Mouse (Mus musculus) embryonic facial prominence, embryonic 12.5 days (tissue): ENCODE measurements around the gene Cdk6. TPM values are rescaled to one million over a fixed set of nuclear protein-coding genes. Genes with fewer than 3 reads are reported as not detected.
A peak's percentile ranks its signal among the peaks of the same experiment; 100 is the strongest.
"Not testable (repeated sequence)": the region's sequence is repeated elsewhere in the genome, so short reads cannot be mapped to it uniquely, and the experiment has no call there.

Source experiments
- ATAC-seq: fragments of 200-750 bp; cut with Nextera tagmentation; 2 replicates; pipeline ENCODE4 v1.8.0; 2017; ENCODE audit not compliant: insufficient number of reproducible peaks, insufficient read depth, low FRiP score, low TSS enrichment
- H3K27ac ChIP-seq: fragments of 300-500 bp; sonication (generic); 2 replicates; pipeline ENCODE4 v1.5.1; 2016; ENCODE audit warnings: mild to moderate bottlenecking
- H3K27me3 ChIP-seq: fragments of 300-500 bp; sonication (generic); 2 replicates; pipeline ENCODE4 v1.6.1; 2016; ENCODE audit warnings: mild to moderate bottlenecking, moderate library complexity
- H3K36me3 ChIP-seq: fragments of 300-500 bp; sonication (generic); 2 replicates; pipeline ENCODE4 v1.6.1; 2016; ENCODE audit warnings: mild to moderate bottlenecking
- H3K4me1 ChIP-seq: fragments of 300-500 bp; sonication (generic); 2 replicates; pipeline ENCODE4 v1.6.1; 2016
- H3K4me2 ChIP-seq: fragments of 300-500 bp; sonication (generic); replicated peaks from 2 replicates; pipeline ENCODE4 v1.6.1; 2016; ENCODE audit warnings: mild to moderate bottlenecking, moderate library complexity
- H3K4me3 ChIP-seq: fragments of 300-500 bp; sonication (generic); 2 replicates; pipeline ENCODE4 v1.5.1; 2016; ENCODE audit warnings: mild to moderate bottlenecking
- H3K9ac ChIP-seq: fragments of 300-500 bp; sonication (generic); 2 replicates; pipeline ENCODE4 v1.6.1; 2016; ENCODE audit warnings: mild to moderate bottlenecking, moderate library complexity
- H3K9me3 ChIP-seq: fragments of 300-500 bp; sonication (generic); 2 replicates; pipeline ENCODE4 v1.6.1; 2016; ENCODE audit warnings: mild to moderate bottlenecking, moderate library complexity
- WGBS: fragments of 180-500 bp; shearing (Covaris S2); methylation state at CpG from one replicate; pipeline ENCODE4 v1.1.7; 2016; 5-methylcytosine and 5-hydroxymethylcytosine counted together
- polyA plus RNA-seq: library from polyadenylated mRNA; unstranded; fragments of >200 nt; fragmentation: Nextera tagmentation; extraction: Ambion mirVana; gene quantifications from 2 replicates; pipeline ENCODE4 v1.2.1, GENCODE M21; 2016

Cdk6 gene
- 28.6 and 31.0 TPM in 2 replicates for polyA plus RNA-seq

GRCm38 (mm10) chr5:3341111-3341911, at the start of gene Cdk6:
Gene Cdk6 (plus strand): TSS chr5:3341485.
- Histone ChIP-seq H3K27ac (peak within 1 kb of the TSS; percentile 84), H3K27me3 (no peaks in the 10 kb centered on the region), H3K4me1 (no peaks in the 10 kb centered on the region), H3K4me3 (peak within 1 kb of the TSS; percentile 61), H3K36me3 (no peaks in the 10 kb centered on the region), H3K4me2 (peak within 1 kb of the TSS; percentile 78), H3K9ac (peak within 1 kb of the TSS; percentile 67), H3K9me3 (no peaks in the 10 kb centered on the region)
- under 1% methylated on average over 58 of the region's 59 CpGs for WGBS
- peak; percentile 13; the same call in 1 of the 2 replicates for ATAC-seq

GRCm38 (mm10) chr5:3293666-3294065, 47.6 kb upstream of the Cdk6 start:
- no peak for ATAC-seq
- Histone ChIP-seq H3K4me2 (no peak overlapping the region), H3K27me3 (no peaks in the 10 kb centered on the region), H3K4me3 (no peak overlapping the region), H3K9me3 (no peaks in the 10 kb centered on the region), H3K36me3 (no peaks in the 10 kb centered on the region), H3K27ac (no peak overlapping the region), H3K4me1 (no peaks in the 10 kb centered on the region), H3K9ac (no peak overlapping the region)
- 83% methylated on average over 4 of the region's 4 CpGs for WGBS

- ATAC-seq: no peak
- WGBS: 84% methylated on average over 12 of the region's 12 CpGs
Measured at GRCm38 (mm10) chr5:3300801-3301457, 40.4 kb upstream of the Cdk6 start.

GRCm38 (mm10) chr5:3301535-3301934, 39.8 kb upstream of the Cdk6 start:
- Histone ChIP-seq H3K27me3 (no peaks in the 10 kb centered on the region), H3K36me3 (no peaks in the 10 kb centered on the region), H3K4me2 (no peak overlapping the region), H3K9me3 (no peaks in the 10 kb centered on the region), H3K4me3 (no peak overlapping the region), H3K27ac (no peak overlapping the region), H3K4me1 (no peaks in the 10 kb centered on the region), H3K9ac (no peak overlapping the region)
- ATAC-seq: no peak
- 72% methylated on average over 5 of the region's 5 CpGs for WGBS

More at GRCm38 (mm10) chr5:3300801-3301457, 40.4 kb upstream of the Cdk6 start:
- Histone ChIP-seq H3K36me3 (no peaks in the 10 kb centered on the region), H3K4me3 (no peak overlapping the region), H3K9me3 (no peaks in the 10 kb centered on the region), H3K4me1 (no peaks in the 10 kb centered on the region), H3K27ac (no peak overlapping the region), H3K27me3 (no peaks in the 10 kb centered on the region), H3K4me2 (no peak overlapping the region), H3K9ac (no peak overlapping the region)

- H3K27me3 ChIP-seq: no peaks in the 10 kb centered on the region
- H3K36me3 ChIP-seq: no peaks in the 10 kb centered on the region
- H3K27ac ChIP-seq: no peak overlapping the region
- ATAC-seq: no peak
- H3K4me3 ChIP-seq: no peak overlapping the region
- 89% methylated on average over 9 of the region's 9 CpGs for WGBS
- H3K4me1 ChIP-seq: no peaks in the 10 kb centered on the region
- H3K9me3 ChIP-seq: no peaks in the 10 kb centered on the region
- no peak overlapping the region for H3K9ac ChIP-seq
- H3K4me2 ChIP-seq: no peak overlapping the region
Measured at GRCm38 (mm10) chr5:3303876-3304275, 37.4 kb upstream of the Cdk6 start.

- Histone ChIP-seq H3K9ac (no peak overlapping the region), H3K9me3 (no peaks in the 10 kb centered on the region), H3K27ac (no peak overlapping the region), H3K27me3 (no peaks in the 10 kb centered on the region), H3K4me3 (no peak overlapping the region), H3K4me2 (no peak overlapping the region), H3K4me1 (no peaks in the 10 kb centered on the region), H3K36me3 (no peaks in the 10 kb centered on the region)
- WGBS: 34% methylated on average over 1 of the region's 1 CpGs
- ATAC-seq: no peak
Measured at GRCm38 (mm10) chr5:3306146-3306545, 35.1 kb upstream of the Cdk6 start.

GRCm38 (mm10) chr5:3309122-3309521, 32.2 kb upstream of the Cdk6 start:
- H3K27ac ChIP-seq: no peak overlapping the region
- no peaks in the 10 kb centered on the region for H3K4me1 ChIP-seq
- H3K27me3 ChIP-seq: no peaks in the 10 kb centered on the region
- H3K4me2 ChIP-seq: no peak overlapping the region
- H3K4me3 ChIP-seq: no peak overlapping the region
- no peaks in the 10 kb centered on the region for H3K9me3 ChIP-seq
- H3K9ac ChIP-seq: no peak overlapping the region
- ATAC-seq: no peak
- H3K36me3 ChIP-seq: no peaks in the 10 kb centered on the region

- Histone ChIP-seq H3K27me3 (no peaks in the 10 kb centered on the region), H3K4me3 (no peak overlapping the region), H3K9ac (no peak overlapping the region), H3K4me1 (no peaks in the 10 kb centered on the region), H3K4me2 (no peak overlapping the region), H3K27ac (no peak overlapping the region), H3K36me3 (no peaks in the 10 kb centered on the region), H3K9me3 (no peaks in the 10 kb centered on the region)
- no peak for ATAC-seq
- WGBS: 71% methylated on average over 1 of the region's 1 CpGs
Measured at GRCm38 (mm10) chr5:3309587-3309986, 31.7 kb upstream of the Cdk6 start.

- H3K9ac ChIP-seq, H3K27ac ChIP-seq, H3K4me3 ChIP-seq, H3K36me3 ChIP-seq, H3K4me2 ChIP-seq, H3K4me1 ChIP-seq, H3K27me3 ChIP-seq, H3K9me3 ChIP-seq, ATAC-seq: not testable (repeated sequence)
- 83% methylated on average over 7 of the region's 7 CpGs for WGBS
Measured at GRCm38 (mm10) chr5:3311156-3311555, 30.1 kb upstream of the Cdk6 start.

- not testable (repeated sequence) for H3K27ac ChIP-seq, H3K4me1 ChIP-seq, H3K9me3 ChIP-seq, H3K27me3 ChIP-seq, H3K9ac ChIP-seq, H3K4me3 ChIP-seq, H3K36me3 ChIP-seq, ATAC-seq, H3K4me2 ChIP-seq
- 76% methylated on average over 5 of the region's 5 CpGs for WGBS
Measured at GRCm38 (mm10) chr5:3317724-3318123, 23.6 kb upstream of the Cdk6 start.

GRCm38 (mm10) chr5:3320225-3320624, 21.1 kb upstream of the Cdk6 start:
- Histone ChIP-seq H3K27ac (no peak overlapping the region), H3K4me1 (no peaks in the 10 kb centered on the region), H3K27me3 (no peaks in the 10 kb centered on the region), H3K4me3 (no peak overlapping the region), H3K9ac (no peak overlapping the region), H3K9me3 (no peaks in the 10 kb centered on the region), H3K36me3 (no peaks in the 10 kb centered on the region), H3K4me2 (no peak overlapping the region)
- 11% methylated on average over 1 of the region's 1 CpGs for WGBS
- ATAC-seq: no peak

- ATAC-seq: no peak
- no peaks in the 10 kb centered on the region for H3K4me1 ChIP-seq
- no peaks in the 10 kb centered on the region for H3K9me3 ChIP-seq
- no peaks in the 10 kb centered on the region for H3K27me3 ChIP-seq
- H3K36me3 ChIP-seq: no peaks in the 10 kb centered on the region
- 86% methylated on average over 6 of the region's 6 CpGs for WGBS
- H3K9ac ChIP-seq: no peak overlapping the region
- no peak overlapping the region for H3K4me3 ChIP-seq
- no peak overlapping the region for H3K4me2 ChIP-seq
- H3K27ac ChIP-seq: no peak overlapping the region
Measured at GRCm38 (mm10) chr5:3322052-3322451, 19.2 kb upstream of the Cdk6 start.
